Mouse (Mus musculus) monocyte, adult 5-6 weeks (primary cell): Measurements from ENCODE around the gene Man2a1. TPM values are rescaled to one million over a fixed set of nuclear protein-coding genes. Genes with fewer than 3 reads are reported as not detected.
"Not testable (repeated sequence)": the region's sequence is repeated elsewhere in the genome, so short reads cannot be mapped to it uniquely, and the experiment has no call there.

Source experiments
- ATAC-seq: fragments of 153-309, 156-312 bp; replicated peaks from 2 replicates; pipeline ENCODE4 v1.8.0; 2017; ENCODE audit warnings: mild to moderate bottlenecking; ENCODE audit not compliant: low TSS enrichment, insufficient number of reproducible peaks, severe bottlenecking, poor library complexity, low FRiP score
- total RNA-seq: library from RNA; stranded (forward); fragments of 200-1000, 200-491, 200-594 nt; gene quantifications from 3 replicates; pipeline ENCODE4 v1.2.3, GENCODE M21; 2017

Gene Man2a1
- total RNA-seq, 1 experiment from 2014 or later = 42.0 TPM

DNA sequence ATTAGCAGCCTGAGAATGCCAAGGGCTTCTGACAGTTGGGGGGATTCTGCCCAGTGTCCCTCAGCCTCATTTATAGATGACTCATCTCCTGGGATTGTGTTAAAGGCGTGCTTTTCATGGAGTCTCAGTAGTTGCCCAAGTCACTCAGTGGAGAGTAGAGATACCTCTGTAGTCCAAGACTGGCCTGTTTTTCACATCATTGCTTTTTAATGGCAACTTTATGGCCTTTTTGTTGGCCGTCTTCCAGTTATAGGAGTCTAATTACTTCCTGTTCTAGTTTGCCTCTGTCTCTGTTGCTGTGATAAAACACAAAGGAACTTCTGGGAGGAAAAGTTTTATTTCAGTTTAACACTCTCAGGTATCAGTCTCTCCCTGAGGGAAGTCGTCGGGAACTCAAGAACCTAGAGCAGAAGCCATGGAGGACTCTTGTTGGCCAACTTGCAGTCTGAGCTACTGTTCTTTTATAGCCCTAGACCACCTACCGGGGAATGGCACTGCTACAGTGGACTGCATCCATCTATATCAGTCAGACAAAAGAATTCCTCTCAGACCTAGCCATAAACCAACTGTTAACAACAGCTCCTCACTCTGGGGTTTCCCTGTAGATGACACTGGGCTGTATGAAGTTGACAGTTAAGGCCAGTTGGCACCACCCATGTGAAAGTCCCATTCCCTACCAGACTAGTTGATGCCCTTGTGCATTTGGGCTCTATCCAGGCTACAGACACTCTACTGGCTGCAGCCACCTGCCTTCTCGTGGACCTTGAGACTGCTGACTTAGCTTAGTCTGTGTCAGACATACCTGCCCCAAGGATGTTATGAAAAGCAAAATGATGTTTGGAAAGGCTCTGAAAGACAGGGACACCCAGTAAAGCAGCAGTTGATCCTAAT lies 142.4 kb downstream of the Man2a1 start:
- no peak for ATAC-seq

DNA sequence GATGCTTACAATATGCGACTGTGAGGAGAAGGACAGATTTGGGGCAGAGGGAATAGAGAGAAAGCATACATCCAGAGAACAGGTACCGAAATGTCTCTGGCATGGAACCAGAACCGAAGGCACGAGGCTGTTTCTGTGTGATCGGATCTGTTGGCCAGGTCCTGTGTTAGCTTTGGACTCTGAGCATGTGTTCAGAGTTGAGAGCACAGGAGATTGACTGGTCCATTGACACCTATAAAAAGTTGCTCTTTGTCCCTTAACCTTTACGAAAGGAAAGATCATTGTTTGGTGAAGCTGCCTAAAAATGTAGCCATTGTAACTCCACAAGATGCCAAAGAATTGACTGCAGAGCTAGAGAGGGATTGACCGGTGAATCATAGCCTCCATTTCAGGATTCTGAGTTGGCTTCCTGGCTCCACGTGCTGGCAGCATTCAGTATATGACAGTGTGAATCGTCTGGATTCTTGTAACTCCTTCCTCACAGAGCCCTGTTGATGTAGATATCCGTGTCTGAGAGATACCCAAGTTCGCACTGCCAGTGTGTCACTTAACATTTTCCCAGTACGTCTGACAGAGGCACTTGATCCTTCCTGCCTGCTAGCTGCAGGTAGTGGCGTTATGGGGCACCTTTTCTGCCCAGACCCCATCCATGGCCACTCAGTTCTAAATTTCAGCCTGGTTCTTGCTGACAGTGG lies 143.2 kb downstream of the Man2a1 start:
- ATAC-seq = no peak

DNA sequence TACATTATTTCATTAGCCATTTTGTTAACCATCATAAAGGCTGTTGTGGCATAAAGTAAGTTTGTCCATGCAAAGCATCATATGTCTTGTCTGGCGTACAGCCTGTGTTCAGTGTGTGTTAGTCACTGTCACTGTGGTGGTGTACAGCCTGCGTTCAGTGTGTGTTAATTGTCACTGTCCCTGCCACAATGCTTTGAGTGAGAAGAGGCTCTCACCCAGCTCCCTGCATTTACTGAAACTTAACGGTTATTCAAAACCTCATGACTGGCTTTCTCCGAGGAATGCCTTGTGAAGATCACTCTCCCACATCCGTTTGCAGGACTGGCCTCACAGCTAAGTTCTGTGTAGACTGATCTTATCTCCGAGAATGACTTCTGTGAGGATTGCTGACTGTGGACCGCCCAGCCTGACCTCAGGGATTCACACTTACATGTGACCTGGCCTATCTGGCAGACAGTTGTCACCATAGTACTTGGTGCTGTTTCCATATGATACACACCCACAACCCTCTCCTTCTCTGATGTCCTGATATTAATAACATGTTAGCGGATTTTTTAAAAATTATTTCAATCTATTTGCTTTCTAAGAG lies 146.2 kb downstream of the Man2a1 start:
- ATAC-seq = no peak

DNA sequence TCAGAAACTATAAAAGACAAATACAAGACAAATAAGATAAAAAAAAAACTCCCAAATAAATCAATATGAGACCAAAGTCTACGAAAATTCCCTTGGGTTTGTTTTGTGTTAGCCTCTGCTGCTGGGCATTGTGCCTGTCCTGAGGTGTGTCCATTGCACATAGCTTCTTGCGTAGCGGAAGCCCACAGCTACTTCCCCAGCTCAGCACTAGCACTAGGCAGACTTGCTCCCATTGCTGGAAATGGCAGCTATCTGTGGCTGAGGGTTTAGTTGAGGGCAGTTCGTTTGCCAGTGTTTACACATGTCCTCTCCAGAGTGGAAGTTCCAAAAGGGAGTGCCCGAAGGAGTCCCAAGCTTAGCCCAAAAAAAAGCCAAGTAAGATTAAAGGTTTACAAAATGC lies 146.9 kb downstream of the Man2a1 start:
- ATAC-seq = no peak

DNA sequence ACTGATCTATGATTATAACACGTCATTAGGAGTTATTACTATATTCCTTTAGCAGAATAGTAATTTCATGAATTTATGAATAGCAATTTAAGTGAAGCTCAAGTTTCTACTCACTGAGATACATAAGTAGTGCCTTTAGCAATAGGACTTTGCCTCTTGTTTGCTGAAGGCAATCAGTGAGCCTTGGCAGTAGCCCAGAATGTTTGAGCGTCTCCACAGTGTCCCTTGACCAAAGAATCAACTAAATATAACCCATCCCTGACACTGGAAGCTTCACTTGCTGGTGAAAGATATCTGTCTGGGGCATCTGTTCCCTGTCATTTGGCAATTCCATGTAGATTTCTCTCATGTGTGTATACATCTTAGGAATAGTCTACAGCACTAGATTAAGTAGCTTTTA lies 147.6 kb downstream of the Man2a1 start:
- ATAC-seq = no peak

DNA sequence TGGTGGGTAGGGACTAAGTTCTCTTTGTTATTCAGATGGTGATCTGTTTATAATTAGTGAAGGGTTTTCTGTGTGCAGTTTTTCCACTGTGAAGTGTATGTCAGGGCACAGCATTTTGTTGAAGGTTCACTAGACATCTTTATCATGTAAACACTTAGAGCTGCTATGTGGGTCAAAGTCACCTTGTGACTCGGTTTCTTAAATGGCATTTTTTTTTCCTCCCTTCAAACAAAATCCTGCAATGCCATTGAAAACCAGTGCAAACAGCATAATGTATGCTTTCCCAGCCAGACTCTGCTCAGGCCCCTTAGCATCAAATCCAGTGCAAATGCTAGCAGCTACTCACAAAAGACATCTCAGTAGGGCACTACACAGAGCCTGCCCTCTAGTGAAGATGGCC lies 148.6 kb downstream of the Man2a1 start:
- ATAC-seq = no peak

DNA sequence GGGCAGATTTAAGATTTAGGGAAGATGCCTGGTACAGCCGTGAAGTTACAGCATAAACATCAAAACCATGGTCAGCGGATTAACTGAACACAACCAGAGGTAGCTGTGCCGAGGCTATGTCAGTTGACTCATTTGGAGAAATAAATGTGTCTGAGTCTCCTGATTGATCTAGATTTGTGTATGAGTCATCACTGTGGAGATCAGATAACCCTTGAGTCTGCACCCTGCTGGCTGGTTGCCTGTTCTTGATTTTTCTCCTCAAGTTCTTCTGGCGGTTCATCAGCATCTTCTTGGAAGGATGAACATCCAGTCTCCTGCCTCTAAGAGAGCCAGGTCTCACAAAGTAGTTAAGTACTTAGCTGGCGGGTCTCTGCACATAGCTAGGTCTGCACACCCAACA lies 150.7 kb downstream of the Man2a1 start:
- ATAC-seq = no peak

DNA sequence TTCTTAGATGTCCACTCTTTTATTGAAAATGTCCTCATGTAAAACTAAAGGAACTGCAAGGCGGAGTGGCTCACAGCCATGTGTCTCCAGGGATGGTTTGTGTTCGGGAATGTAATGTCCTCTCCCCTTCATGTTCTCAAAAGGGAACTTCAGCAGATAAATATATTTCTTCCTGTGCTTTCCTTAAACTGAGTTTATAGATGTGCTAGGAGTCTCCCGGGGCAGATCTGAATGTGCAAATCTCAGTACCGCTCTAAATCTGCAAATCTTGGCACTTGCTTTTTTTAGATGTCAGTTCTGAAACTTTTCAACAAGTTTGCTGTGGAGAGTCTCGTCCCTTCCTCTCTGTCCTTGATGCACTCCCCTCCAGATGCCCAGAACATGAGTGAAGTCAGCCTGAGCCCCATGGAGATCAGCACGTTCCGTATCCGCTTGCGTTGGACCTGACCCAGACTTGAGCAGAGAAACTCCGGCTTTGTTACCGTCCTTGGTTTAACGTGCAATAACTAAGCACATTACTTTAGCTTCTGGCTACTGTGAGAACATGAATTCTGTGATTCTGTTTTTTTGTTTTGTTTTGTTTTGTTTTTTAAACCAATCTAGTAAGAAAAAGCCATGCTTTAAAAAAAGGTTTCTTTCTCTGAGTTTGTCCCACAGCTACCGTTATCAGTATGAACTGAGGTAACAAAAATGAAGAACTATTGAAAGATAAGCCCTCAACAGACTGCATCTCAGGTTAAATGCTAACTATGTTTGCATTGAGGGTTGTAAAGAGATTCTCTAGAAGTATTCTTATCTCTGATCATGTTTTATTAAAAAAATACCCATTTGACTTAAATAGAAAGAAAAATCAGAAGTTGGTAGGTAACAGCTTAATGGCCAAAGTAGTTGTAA lies 151.8 kb downstream of the Man2a1 start:
- ATAC-seq = no peak

DNA sequence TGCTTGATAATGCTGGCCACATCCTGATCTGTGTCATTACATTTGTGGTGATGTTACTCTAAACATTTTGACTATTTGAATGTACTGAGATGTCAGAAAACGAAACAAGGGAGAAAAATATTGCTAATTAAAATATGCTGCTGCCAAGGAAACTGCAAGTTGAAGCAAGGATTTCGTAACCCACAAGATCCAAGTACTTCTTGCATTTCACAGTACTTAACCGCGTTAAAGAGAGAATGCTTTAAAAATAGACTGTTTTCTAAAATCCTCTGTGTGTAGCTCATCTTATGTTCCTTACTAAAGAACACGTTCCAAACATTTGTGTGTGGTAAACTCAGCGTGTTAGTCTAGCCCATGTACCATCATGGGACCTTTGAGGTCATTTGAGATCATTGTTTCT lies 153.0 kb downstream of the Man2a1 start:
- no peak for ATAC-seq

DNA sequence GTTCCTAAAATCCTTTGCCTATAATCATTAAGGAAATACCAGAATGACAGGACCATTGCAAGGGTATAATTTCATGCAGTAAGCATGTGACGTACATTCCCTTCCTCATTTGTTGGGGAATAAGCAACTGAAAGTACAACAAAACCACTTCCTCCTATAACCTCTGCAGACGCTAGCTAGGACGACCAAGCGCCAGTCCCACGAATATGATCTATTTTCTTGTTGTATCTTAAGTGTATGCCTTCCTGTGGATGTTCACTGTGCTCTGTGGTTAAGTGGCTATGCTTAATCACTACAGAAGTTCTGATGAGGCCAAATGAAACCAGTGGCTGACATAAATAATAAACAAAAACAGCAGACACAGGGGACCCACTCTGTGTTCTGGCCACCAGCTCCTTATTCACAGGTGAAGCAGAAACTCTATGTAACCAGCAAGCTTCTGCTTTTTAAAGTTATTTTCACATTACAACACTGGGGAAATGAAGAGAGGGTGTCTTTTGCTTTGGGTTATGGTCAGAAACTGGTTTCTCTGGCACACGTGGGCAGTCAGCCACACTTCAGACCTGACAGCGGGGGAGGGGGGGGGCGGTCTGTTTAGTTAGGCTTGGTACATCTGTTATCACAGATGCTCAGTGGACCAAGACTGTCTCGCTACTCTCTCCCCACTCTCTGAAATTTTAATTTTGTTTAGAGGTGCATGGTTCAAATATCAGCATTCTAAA lies 153.8 kb downstream of the Man2a1 start:
- peak; percentile 91 for ATAC-seq

DNA sequence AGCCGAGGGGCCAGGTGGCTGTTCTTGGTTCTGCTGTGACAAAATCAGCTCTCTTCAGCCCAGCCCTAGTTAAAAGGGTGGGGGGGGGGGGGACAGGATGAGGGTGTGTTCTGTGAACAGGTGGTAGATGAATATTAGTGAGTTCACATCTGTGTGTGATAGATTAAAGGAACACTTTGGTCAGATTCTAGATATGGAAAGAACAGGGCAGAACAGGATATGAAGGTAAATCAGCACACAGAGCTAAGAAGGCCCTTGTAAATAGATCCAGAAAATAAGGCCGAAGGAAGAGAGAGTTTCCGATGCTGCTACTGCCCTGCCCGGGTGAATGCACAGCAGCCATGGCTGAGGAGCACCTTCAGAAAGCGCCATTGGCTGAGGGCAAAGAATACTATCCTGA lies 154.7 kb downstream of the Man2a1 start:
- no peak for ATAC-seq

DNA sequence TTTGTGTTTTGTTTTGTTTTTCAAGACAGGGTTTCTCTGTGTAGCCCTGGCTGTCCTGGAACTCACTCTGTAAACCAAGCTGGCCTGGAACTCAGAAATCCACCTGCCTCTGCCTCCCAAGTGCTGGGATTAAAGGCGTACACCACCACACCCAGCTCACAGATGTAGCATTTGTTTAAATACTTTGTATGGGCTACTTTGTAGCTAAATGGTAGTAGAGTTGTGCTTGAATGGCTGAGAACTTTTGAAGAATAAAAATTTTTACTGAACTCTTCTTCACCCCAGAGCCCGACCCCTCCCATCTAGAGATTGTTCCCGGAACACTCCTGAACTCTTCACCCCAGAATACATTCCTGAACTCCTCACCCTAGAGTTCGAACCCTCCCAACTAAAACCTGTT lies 162.1 kb downstream of the Man2a1 start:
- ATAC-seq = not testable (repeated sequence)

DNA sequence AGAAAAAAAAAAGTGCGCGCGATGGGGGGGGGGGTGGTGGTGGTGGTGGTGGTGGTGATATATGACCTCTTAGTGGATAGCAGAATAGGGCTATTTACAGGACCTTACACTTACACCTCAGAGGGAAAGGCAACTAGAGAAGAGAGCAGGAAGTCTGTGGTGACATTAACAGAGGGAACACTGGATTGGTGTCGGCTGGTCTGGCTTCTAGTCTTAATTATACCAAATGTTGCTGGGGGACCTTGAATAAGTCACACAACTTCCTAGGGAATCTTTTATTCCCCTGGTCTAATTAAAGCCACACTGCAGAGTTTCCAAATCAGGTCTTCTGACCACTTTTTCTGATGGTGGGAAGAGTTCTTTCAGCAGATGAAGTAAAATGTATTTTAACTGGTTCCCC lies 163.0 kb downstream of the Man2a1 start:
- no peak for ATAC-seq

DNA sequence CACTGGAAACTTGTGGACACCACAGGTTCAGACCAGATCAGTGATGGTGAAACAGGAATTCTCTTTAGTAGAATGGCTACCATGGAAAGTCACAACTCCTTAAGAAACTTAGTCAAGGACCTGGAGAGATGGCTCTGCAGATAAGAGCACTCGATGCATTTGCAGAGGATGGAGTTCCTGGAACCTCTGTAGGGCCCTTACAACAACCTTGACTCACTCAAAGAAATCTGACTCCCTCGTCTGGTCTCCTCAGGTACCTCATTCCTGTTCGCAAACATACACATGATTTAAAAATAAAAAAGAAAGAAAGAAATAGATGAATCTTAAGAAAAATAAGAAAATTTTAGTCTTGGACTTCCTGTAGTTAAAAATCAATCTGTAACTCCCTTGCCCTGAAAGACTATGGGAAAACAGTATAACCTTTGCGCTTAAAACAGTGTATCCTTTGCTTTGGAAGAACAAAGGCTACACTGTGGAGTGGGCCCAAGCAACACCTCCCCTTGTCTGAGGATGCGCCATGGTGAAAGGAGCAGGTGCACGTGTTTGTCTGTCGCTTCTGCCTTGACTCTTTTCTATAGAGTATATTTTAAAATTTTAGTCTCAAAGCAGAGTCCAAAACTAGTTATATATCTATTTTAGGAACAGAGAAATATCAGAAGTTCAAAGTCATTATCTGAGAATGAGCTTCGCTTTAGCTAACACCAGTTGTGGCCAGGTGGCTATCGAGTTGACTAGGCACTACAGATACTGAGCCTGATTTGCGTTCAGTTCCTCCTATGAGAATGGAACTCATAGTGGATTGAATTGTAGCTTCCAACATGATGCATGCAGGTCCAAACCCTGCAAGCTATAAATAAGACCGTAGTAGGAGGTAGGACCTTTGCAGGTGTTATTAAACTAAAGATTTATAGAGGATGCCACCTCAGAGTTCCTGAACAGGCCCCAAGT lies 163.9 kb downstream of the Man2a1 start:
- no peak for ATAC-seq

DNA sequence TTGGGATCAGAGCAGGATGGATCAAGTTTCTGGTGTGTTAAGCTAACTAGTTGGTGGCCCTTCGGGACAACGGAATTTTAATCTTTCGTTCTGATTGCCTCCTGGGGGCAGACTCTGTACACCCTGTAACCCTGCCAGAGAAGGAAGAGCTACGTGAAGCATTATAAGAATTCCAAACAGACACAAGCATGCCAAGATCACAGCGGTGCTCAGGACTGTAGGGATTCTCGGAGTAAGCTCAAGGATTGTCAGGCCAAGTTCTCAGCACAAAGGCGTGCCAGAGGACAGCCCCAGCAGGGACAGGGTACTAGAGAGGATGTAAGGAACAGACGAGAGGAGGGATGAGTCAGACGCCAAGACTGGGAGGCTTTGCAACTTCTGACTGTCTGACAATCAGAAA lies 164.8 kb downstream of the Man2a1 start:
- no peak for ATAC-seq

DNA sequence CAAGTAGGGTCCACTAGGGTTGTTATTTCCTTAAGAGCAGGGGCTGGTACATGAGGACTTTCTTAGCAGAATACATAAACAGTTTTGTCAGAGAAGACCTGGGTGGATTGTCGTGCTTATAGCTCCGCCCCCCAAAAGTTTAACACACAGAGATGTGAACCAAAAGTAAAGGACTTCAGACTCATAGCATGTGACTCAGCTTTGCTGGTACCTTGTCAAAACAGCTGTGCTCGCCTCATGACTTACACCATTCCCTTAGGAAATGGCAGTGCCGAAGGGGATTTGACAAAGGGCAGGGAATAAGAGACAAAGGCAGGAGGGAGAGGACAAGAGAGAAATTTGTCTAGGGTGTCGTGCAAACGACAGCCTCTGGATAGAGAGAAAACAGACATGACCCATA lies 166.0 kb downstream of the Man2a1 start:
- no peak for ATAC-seq

DNA sequence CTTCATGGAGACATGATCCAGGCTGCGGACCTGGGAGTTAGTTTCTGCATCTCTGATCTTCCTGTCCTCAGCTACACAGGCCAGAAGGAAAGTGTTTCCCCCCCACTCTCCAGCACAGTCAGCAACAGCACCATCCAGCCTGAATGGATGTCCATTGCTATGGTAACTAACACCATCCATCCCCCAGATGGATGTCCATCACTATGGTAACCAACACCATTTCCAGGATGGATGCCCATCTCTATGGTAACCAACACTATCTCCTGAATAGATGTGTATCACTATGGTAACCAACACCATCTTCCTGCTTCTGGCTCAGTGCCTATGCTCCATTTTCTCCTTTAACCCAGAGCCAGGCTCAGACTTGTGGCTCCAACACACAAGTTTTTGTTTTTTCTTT lies 169.7 kb downstream of the Man2a1 start:
- ATAC-seq = no peak
